Mouse (Mus musculus): ENCODE measurements at regions not wholly inside any gene's neighbourhood (a gene's known extent, or its start where the extent isn't known, plus 50 kb on each side); places are given as distances from the start of the nearest gene placed in this dataset.

DNA sequence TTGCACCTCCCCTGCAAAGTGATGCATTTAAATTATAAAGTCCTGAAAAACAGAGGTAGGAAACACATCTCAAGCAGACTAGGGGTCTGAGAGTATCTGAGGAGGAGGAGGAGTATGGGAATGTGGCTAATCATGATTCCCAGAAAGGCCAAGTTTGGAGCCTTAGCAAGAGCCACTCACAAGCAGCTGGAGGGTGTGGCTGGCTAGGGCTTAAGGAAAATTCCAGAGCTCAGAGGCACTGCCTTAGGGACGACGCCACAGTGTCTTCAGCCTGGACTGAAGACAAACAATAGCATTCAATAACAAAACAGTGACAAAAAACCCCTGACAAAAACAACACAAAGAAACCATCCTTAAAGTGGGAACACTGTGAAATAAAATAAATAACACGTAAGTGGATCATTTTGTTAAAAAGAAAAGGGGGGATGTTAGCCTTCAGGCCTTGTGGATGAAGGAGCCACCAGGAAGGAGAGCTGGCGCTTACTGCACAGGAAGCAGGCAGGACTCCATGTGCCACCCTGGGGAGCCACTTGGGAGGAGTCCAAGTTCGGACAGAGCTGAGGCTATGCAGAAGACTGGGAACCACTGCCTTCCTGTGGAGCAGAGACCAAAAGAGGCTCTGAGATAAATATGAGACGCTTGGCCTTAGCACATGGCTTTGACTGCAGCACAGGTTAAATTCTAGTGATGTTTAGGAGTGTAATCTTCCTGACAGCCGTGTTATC is 56.6 kb upstream of the Serpine2 start:
- DNase-seq (ENCODE audit: low spot score), result peak; percentile 73

Data from heart, adult 8-10 months (tissue).